Mouse (Mus musculus): Measurements from ENCODE around the gene AA986860. TPM values are rescaled to one million over a fixed set of nuclear protein-coding genes. Genes with fewer than 3 reads are reported as not detected.

Gene AA986860
- polyA plus RNA-seq, 1 experiment from 2014 or later, result 0.49 TPM

GRCm38 (mm10) chr1:130738551-130739106, 6.9 kb downstream of the AA986860 start:
- no peaks in the 10 kb centered on the region for H3K9me3 ChIP-seq
- H3K4me1 ChIP-seq (replicated peaks), result no peaks in the 10 kb centered on the region
- H3K9ac ChIP-seq, result no peak overlapping the region
- 74% methylated on average over 3 of the region's 3 CpGs for WGBS
- H3K36me3 ChIP-seq, result no peaks in the 10 kb centered on the region
- H3K27ac ChIP-seq (replicated peaks), result no peak overlapping the region
- no peaks in the 10 kb centered on the region for H3K27me3 ChIP-seq
- H3K4me3 ChIP-seq, result no peak overlapping the region
- no peak for ATAC-seq (ENCODE audit: low read depth)
- H3K4me2 ChIP-seq, result no peak overlapping the region

GRCm38 (mm10) chr1:130739636-130740035, 7.9 kb downstream of the AA986860 start:
- no peak overlapping the region for H3K9ac ChIP-seq
- H3K36me3 ChIP-seq, result no peaks in the 10 kb centered on the region
- ATAC-seq (ENCODE audit: low read depth), result no peak
- no peak overlapping the region for H3K4me3 ChIP-seq
- no peak overlapping the region for H3K27ac ChIP-seq (replicated peaks)
- no peaks in the 10 kb centered on the region for H3K9me3 ChIP-seq
- H3K4me2 ChIP-seq, result no peak overlapping the region
- H3K4me1 ChIP-seq (replicated peaks), result no peaks in the 10 kb centered on the region
- WGBS, result 88% methylated on average over 3 of the region's 3 CpGs
- no peaks in the 10 kb centered on the region for H3K27me3 ChIP-seq

GRCm38 (mm10) chr1:130740227-130740648, 8.5 kb downstream of the AA986860 start:
- Histone ChIP-seq H3K4me3 (no peak overlapping the region), H3K27ac (replicated peaks) (no peak overlapping the region), H3K4me2 (no peak overlapping the region), H3K9me3 (no peaks in the 10 kb centered on the region), H3K9ac (no peak overlapping the region), H3K4me1 (replicated peaks) (no peaks in the 10 kb centered on the region), H3K27me3 (no peaks in the 10 kb centered on the region), H3K36me3 (no peaks in the 10 kb centered on the region)
- 79% methylated on average over 4 of the region's 4 CpGs for WGBS
- ATAC-seq (ENCODE audit: low read depth), result no peak

- Histone ChIP-seq H3K4me1 (replicated peaks) (no peaks in the 10 kb centered on the region), H3K36me3 (no peaks in the 10 kb centered on the region), H3K9ac (no peak overlapping the region), H3K27ac (replicated peaks) (no peak overlapping the region), H3K27me3 (no peaks in the 10 kb centered on the region), H3K4me3 (no peak overlapping the region), H3K9me3 (no peaks in the 10 kb centered on the region), H3K4me2 (no peak overlapping the region)
- no peak for ATAC-seq (ENCODE audit: low read depth)
- 68% methylated on average over 15 of the region's 15 CpGs for WGBS
Observed at GRCm38 (mm10) chr1:130740781-130741720, 9.3 kb downstream of the AA986860 start.

- H3K9me3 ChIP-seq, result no peaks in the 10 kb centered on the region
- 88% methylated on average over 7 of the region's 7 CpGs for WGBS
- ATAC-seq (ENCODE audit: low read depth), result no peak
Observed at GRCm38 (mm10) chr1:130742201-130742600, 10.4 kb downstream of the AA986860 start.

GRCm38 (mm10) chr1:130743775-130744174, 12.0 kb downstream of the AA986860 start:
- no peak overlapping the region for H3K9ac ChIP-seq
- no peak for ATAC-seq (ENCODE audit: low read depth)
- H3K27ac ChIP-seq (replicated peaks), result no peak overlapping the region
- no peaks in the 10 kb centered on the region for H3K4me1 ChIP-seq (replicated peaks)
- 100% methylated on average over 1 of the region's 1 CpGs for WGBS
- no peaks in the 10 kb centered on the region for H3K27me3 ChIP-seq
- no peak overlapping the region for H3K4me3 ChIP-seq
- H3K4me2 ChIP-seq, result no peak overlapping the region
- H3K36me3 ChIP-seq, result no peaks in the 10 kb centered on the region
- no peaks in the 10 kb centered on the region for H3K9me3 ChIP-seq

More at GRCm38 (mm10) chr1:130742201-130742600, 10.4 kb downstream of the AA986860 start:
- H3K36me3 ChIP-seq, result no peaks in the 10 kb centered on the region
- no peak overlapping the region for H3K4me2 ChIP-seq
- H3K27me3 ChIP-seq, result no peaks in the 10 kb centered on the region
- H3K27ac ChIP-seq (replicated peaks), result no peak overlapping the region
- H3K4me1 ChIP-seq (replicated peaks), result no peaks in the 10 kb centered on the region
- H3K9ac ChIP-seq, result no peak overlapping the region
- H3K4me3 ChIP-seq, result no peak overlapping the region

- Histone ChIP-seq H3K9ac (no peak overlapping the region), H3K4me2 (no peak overlapping the region), H3K4me1 (replicated peaks) (no peaks in the 10 kb centered on the region), H3K27me3 (no peaks in the 10 kb centered on the region), H3K9me3 (no peaks in the 10 kb centered on the region), H3K27ac (replicated peaks) (no peak overlapping the region), H3K4me3 (no peak overlapping the region), H3K36me3 (no peaks in the 10 kb centered on the region)
- no peak for ATAC-seq (ENCODE audit: low read depth)
- WGBS, result 86% methylated on average over 2 of the region's 2 CpGs
Observed at GRCm38 (mm10) chr1:130744217-130744616, 12.4 kb downstream of the AA986860 start.

DNA sequence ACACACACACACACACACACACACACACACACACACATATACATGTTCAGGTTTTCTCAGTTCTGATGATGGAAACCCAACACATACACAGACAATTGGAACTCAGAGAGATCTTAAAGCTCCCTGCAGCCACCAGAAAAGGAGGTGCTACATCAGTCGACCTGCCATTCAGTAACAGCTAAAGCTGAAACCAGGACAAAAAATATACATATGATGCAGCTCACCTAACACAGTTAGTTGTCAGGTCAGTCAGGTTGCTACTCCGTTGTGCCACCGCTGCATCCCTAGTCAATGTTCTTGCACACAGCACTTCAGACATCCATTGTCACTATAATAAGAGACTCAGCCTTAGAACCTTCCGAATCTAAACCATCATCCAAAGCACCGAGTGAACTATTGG, 13.2 kb downstream of the AA986860 start:
- ATAC-seq (ENCODE audit: low read depth), result no peak

DNA sequence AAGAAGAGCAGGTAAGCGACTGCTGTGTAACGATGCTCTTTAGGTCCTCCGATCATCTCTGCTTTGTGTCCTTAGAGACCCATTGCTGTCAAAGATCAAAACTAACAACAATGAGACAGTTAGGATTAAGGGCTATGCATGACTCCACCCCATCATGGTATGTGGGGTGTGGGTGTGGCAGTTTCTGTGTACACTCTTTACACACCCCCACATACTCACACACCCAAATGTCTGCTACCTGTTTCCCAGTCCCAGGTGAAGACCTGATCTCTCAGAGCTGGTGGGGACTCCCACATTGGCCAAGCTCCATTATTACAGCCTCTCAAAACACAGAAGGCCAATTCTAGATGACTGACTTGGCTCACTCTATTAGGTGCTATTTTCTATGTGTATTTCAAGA, 13.8 kb downstream of the AA986860 start:
- H3K36me3 ChIP-seq, result no peaks in the 10 kb centered on the region
- no peak overlapping the region for H3K4me2 ChIP-seq
- H3K9me3 ChIP-seq, result no peaks in the 10 kb centered on the region
- no peak overlapping the region for H3K9ac ChIP-seq
- H3K27ac ChIP-seq (replicated peaks), result no peak overlapping the region
- ATAC-seq (ENCODE audit: low read depth), result no peak
- H3K4me3 ChIP-seq, result no peak overlapping the region
- no peaks in the 10 kb centered on the region for H3K27me3 ChIP-seq
- WGBS, result 97% methylated on average over 3 of the region's 3 CpGs
- H3K4me1 ChIP-seq (replicated peaks), result no peaks in the 10 kb centered on the region

More for the DNA sequence above, 13.2 kb downstream of the AA986860 start:
- H3K27me3 ChIP-seq, result no peaks in the 10 kb centered on the region
- H3K27ac ChIP-seq (replicated peaks), result no peak overlapping the region
- H3K36me3 ChIP-seq, result no peaks in the 10 kb centered on the region
- no peaks in the 10 kb centered on the region for H3K4me1 ChIP-seq (replicated peaks)
- H3K4me3 ChIP-seq, result no peak overlapping the region
- no peak overlapping the region for H3K4me2 ChIP-seq
- no peak overlapping the region for H3K9ac ChIP-seq
- WGBS, result 82% methylated on average over 5 of the region's 5 CpGs
- H3K9me3 ChIP-seq, result no peaks in the 10 kb centered on the region

- H3K4me1 ChIP-seq (replicated peaks), result no peaks in the 10 kb centered on the region
- H3K27ac ChIP-seq (replicated peaks), result no peak overlapping the region
- H3K4me2 ChIP-seq, result no peak overlapping the region
- H3K36me3 ChIP-seq, result no peaks in the 10 kb centered on the region
- no peaks in the 10 kb centered on the region for H3K27me3 ChIP-seq
- ATAC-seq (ENCODE audit: low read depth), result no peak
- no peaks in the 10 kb centered on the region for H3K9me3 ChIP-seq
- no peak overlapping the region for H3K9ac ChIP-seq
- WGBS, result 88% methylated on average over 3 of the region's 3 CpGs
- H3K4me3 ChIP-seq, result no peak overlapping the region
Observed at GRCm38 (mm10) chr1:130746819-130747218, 15.0 kb downstream of the AA986860 start.

DNA sequence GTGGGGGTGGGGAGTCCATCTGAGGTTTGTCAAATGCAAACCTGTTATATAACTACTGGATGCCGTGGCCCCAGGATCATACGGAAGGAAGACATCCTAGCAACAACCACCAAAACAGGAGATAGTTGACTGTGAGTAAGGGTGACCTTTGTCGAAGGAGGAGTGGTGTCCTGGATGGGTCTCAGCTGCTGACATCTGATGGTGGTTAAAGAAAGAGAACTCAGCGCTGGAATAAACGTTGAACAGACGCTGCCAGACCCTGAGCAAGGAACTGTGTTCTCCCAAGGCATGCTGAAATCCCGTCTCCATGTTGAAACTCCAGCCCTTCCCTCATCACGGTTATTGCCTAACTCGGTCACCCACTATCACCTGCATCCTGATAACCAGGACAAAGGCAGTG, 27.9 kb downstream of the AA986860 start:
- no peaks in the 10 kb centered on the region for H3K36me3 ChIP-seq
- no peak overlapping the region for H3K9ac ChIP-seq
- H3K4me3 ChIP-seq, result no peak overlapping the region
- H3K27ac ChIP-seq (replicated peaks), result no peak overlapping the region
- no peak overlapping the region for H3K4me2 ChIP-seq
- no peaks in the 10 kb centered on the region for H3K4me1 ChIP-seq (replicated peaks)
- no peaks in the 10 kb centered on the region for H3K27me3 ChIP-seq
- no peak for ATAC-seq (ENCODE audit: low read depth)
- 86% methylated on average over 9 of the region's 9 CpGs for WGBS
- H3K9me3 ChIP-seq, result no peaks in the 10 kb centered on the region

DNA sequence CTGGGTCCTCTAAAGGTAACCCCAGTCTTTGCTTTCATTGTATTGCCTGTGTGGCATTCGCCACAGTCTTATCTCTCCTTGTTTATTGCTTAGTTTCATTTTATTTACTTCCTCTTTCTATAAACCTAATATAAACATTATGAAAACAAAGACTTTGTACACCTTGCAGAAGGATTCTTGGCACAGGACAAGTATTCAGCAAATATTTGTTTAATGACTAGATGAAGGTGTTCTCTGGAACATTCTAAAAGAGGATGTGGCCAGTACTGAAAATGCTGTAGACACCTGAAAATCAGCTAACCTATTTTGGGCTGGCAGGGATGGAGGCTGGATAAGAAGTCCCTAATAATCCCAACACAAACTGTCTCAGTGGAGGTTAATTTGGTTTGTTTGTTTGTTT, 29.8 kb downstream of the AA986860 start:
- Histone ChIP-seq H3K27me3 (no peaks in the 10 kb centered on the region), H3K9me3 (no peaks in the 10 kb centered on the region), H3K9ac (no peak overlapping the region), H3K27ac (replicated peaks) (no peak overlapping the region), H3K4me1 (replicated peaks) (no peaks in the 10 kb centered on the region), H3K4me3 (no peak overlapping the region), H3K36me3 (no peaks in the 10 kb centered on the region), H3K4me2 (no peak overlapping the region)
- ATAC-seq (ENCODE audit: low read depth), result no peak
- 87% methylated on average over 1 of the region's 1 CpGs for WGBS

All from neural tube, embryonic 13.5 days (tissue).